27 mouse cellular contexts compared by ENCODE assay signal in the genomic region with DNA sequence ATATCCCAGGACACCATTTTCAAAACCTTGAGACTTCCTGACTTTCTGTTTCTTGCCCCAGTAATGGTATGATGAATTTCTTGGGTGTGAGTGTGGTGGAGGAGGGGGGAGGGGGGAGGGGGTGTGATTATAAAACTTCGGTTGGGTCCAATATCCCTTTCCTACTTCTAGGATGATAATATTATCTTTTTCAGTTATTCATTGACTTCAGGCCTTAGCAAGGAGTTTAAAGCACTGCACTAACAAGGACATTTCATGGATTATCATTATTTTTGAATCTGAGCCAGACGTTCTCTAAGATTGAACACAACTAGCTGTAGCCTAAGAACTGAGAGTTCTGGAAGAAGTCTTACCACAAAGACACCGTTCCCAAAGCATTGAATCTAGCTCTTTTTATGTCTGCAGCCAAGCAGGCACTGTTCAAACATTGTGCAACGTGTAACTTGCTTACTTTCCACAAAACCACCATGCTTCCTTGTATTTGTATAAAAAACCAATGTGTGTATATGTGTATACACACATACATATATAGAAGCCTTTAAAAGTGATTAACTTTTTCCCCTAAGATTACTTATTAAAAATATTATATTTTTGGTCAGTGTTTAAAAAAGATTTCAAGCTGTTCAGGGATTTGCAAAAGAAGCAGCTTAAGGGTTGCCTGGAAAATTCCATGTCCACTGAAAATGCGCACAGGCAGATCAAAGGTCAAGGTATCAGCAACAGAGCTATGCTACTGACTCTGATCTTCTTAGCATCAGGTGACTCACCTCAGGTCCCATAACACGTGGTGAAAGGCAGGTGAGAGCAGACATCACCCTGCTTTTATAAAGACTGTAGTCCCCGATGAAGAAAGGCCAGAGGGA. TPM values are rescaled to one million over a fixed set of nuclear protein-coding genes. Genes with fewer than 3 reads are reported as not detected.
DNase-seq lines count a peak whose midpoint lies in the region; ATAC-seq and TF ChIP-seq lines count a peak whose summit lies in the region.
"Had no signal": no experiment of that assay in that cellular context is flagged by ENCODE, and none has a peak within 500 bp of the region (broad histone marks: within the 10 kb centered on the region; RNA-seq: fewer than 3 reads in every experiment).

No protein-coding gene starts in this region.

- no peak overlapping the region for H3K4me3 ChIP-seq in liver, adult 2 months (ENCODE audit: insufficient read depth, low read depth, low read length)
- no peak overlapping the region for H3K4me3 ChIP-seq in intestine, embryonic 16.5 days (ENCODE audit: low read length)
- no peak overlapping the region for H3K4me3 ChIP-seq in stomach, embryonic 16.5 days (replicated peaks; ENCODE audit: low read length)
- H3K4me3 ChIP-seq: embryonic facial prominence, embryonic 13.5 days; heart, embryonic 10.5 days; heart, embryonic 15.5 days; hindbrain, embryonic 12.5 days; stomach, embryonic 15.5 days had no signal

- no peak overlapping the region for H3K9ac ChIP-seq in liver, adult 2 months (ENCODE audit: low read depth, low read length)
- no peak overlapping the region for H3K9ac ChIP-seq in intestine, embryonic 16.5 days (ENCODE audit: low read depth, low read length)
- H3K9ac ChIP-seq in stomach, embryonic 16.5 days (ENCODE audit: low read length), result no peak overlapping the region
- H3K9ac ChIP-seq: embryonic facial prominence, embryonic 13.5 days; forebrain, postnatal 0 days; heart, embryonic 15.5 days; hindbrain, embryonic 12.5 days; stomach, embryonic 15.5 days had no signal

- peak; percentile 93 for ATAC-seq in intestine, embryonic 16.5 days
- ATAC-seq in stomach, embryonic 16.5 days (ENCODE audit: insufficient read depth, low FRiP score), result peak; percentile 50; the same call in 1 of the 2 replicates
- ATAC-seq in erythroid progenitor cell, adult 5-6 weeks (replicated peaks; ENCODE audit: low FRiP score, poor library complexity, severe bottlenecking), result no peak
- ATAC-seq in granulocyte monocyte progenitor cell, adult 5-6 weeks (replicated peaks; ENCODE audit: poor library complexity, severe bottlenecking), result no peak
- ATAC-seq: forebrain, postnatal 0 days; hindbrain, postnatal 0 days had no signal

- DNase-seq in liver, adult 2 months (ENCODE audit: extremely low read depth, low read depth, low spot score), result peak; percentile 64
- DNase-seq in liver, result no peak
- peak; percentile 22 for DNase-seq in kidney, postnatal 10 days
- DNase-seq in ovary, postnatal 10 days (ENCODE audit: low spot score), result no peak
- DNase-seq: adrenal gland, postnatal 25 days; cerebellum, adult 11-12 months; cerebellum, adult 9-11 months; forebrain, postnatal 0 days; layer of hippocampus, postnatal 36 days; lung, adult 18-20 months; lung, postnatal 14 days; midbrain, embryonic 14.5 days; retina, postnatal 1 day; right cerebral cortex, postnatal 14 days; thymus, adult 18-20 months; thymus, postnatal 36 days had no signal

- WGBS in liver, adult 2 months, result 32% methylated on average over 7 of the region's 7 CpGs
- WGBS in intestine, embryonic 16.5 days, result 47% methylated on average over 7 of the region's 7 CpGs
- 53% methylated on average over 7 of the region's 7 CpGs for WGBS in stomach, embryonic 16.5 days

- H3K27me3 ChIP-seq in liver, adult 2 months (ENCODE audit: control insufficient read depth, insufficient read depth, low read length), result no peaks in the 10 kb centered on the region
- H3K27me3 ChIP-seq in intestine, embryonic 16.5 days (replicated peaks; ENCODE audit: control insufficient read depth, insufficient read depth, low read length), result no peaks in the 10 kb centered on the region
- no peaks in the 10 kb centered on the region for H3K27me3 ChIP-seq in stomach, embryonic 16.5 days (ENCODE audit: control insufficient read depth, insufficient read depth, low read length)
- H3K27me3 ChIP-seq: embryonic facial prominence, embryonic 13.5 days; heart, embryonic 15.5 days; hindbrain, embryonic 12.5 days; stomach, embryonic 15.5 days had no signal

- no peaks in the 10 kb centered on the region for H3K9me3 ChIP-seq in intestine, embryonic 16.5 days (ENCODE audit: control insufficient read depth, low read length)
- no peaks in the 10 kb centered on the region for H3K9me3 ChIP-seq in stomach, embryonic 16.5 days (replicated peaks; ENCODE audit: control insufficient read depth, low read length)
- H3K9me3 ChIP-seq: embryonic facial prominence, embryonic 13.5 days; heart, embryonic 10.5 days; heart, embryonic 15.5 days; hindbrain, embryonic 12.5 days; stomach, embryonic 15.5 days had no signal

- no peak for TF ChIP-seq CTCF in liver, adult 2 months (IDR thresholded peaks at IDR 0.05; ENCODE audit: low read depth, low read length)

- H3K27ac ChIP-seq in liver, adult 2 months (replicated peaks; ENCODE audit: insufficient read depth, low read depth, low read length), result no peak overlapping the region
- peak overlapping the region; percentile 69 for H3K27ac ChIP-seq in intestine, embryonic 16.5 days (ENCODE audit: low read length)
- H3K27ac ChIP-seq in stomach, embryonic 16.5 days (ENCODE audit: low read length), result no peak overlapping the region
- H3K27ac ChIP-seq: embryonic facial prominence, embryonic 13.5 days; heart, embryonic 10.5 days; heart, embryonic 15.5 days; hindbrain, embryonic 12.5 days; hindbrain, postnatal 0 days; stomach, embryonic 15.5 days had no signal

- no peak for TF ChIP-seq POLR2A in liver, adult 2 months (IDR thresholded peaks at IDR 0.05; ENCODE audit: extremely low read depth, insufficient read depth, low read length)

- H3K4me1 ChIP-seq in liver, adult 2 months (ENCODE audit: control insufficient read depth, insufficient read depth, low read length), result peaks cover 4% of the 10 kb centered on the region; the same call in 1 of the 2 replicates
- no peaks in the 10 kb centered on the region for H3K4me1 ChIP-seq in intestine, embryonic 16.5 days (ENCODE audit: control insufficient read depth, insufficient read depth, low read length)
- H3K4me1 ChIP-seq in stomach, embryonic 16.5 days (ENCODE audit: control insufficient read depth, insufficient read depth, low read length), result no peaks in the 10 kb centered on the region
- H3K4me1 ChIP-seq: embryonic facial prominence, embryonic 13.5 days; heart, embryonic 10.5 days; heart, embryonic 15.5 days; hindbrain, embryonic 12.5 days; stomach, embryonic 15.5 days had no signal

- no peaks in the 10 kb centered on the region for H3K36me3 ChIP-seq in liver, adult 2 months (ENCODE audit: control insufficient read depth, insufficient read depth, low read length)
- H3K36me3 ChIP-seq in intestine, embryonic 16.5 days (ENCODE audit: control insufficient read depth, insufficient read depth, low read length), result no peaks in the 10 kb centered on the region
- no peaks in the 10 kb centered on the region for H3K36me3 ChIP-seq in stomach, embryonic 16.5 days (ENCODE audit: control insufficient read depth, insufficient read depth, low read length)
- H3K36me3 ChIP-seq: embryonic facial prominence, embryonic 13.5 days; heart, embryonic 10.5 days; heart, embryonic 15.5 days; hindbrain, embryonic 12.5 days; stomach, embryonic 15.5 days had no signal

- H3K79me2 ChIP-seq in liver, adult 2 months (ENCODE audit: control insufficient read depth, insufficient read depth, low read length), result no peaks in the 10 kb centered on the region

- no peak overlapping the region for H3K4me2 ChIP-seq in intestine, embryonic 16.5 days (ENCODE audit: low read depth, low read length)
- H3K4me2 ChIP-seq in stomach, embryonic 16.5 days (ENCODE audit: low read depth, low read length), result no peak overlapping the region
- H3K4me2 ChIP-seq: embryonic facial prominence, embryonic 13.5 days; heart, embryonic 15.5 days; hindbrain, embryonic 12.5 days; liver, embryonic 11.5 days; stomach, embryonic 15.5 days had no signal

RNA-seq across cellular contexts. Expression of a gene that starts 22.1 kb away (rescaled TPM):
- total RNA-seq in liver, adult 2 months (2014; rRNA removed), result 11.1 and 11.2 TPM in 2 replicates
- polyA plus RNA-seq in liver, adult 2 months (2012; rRNA removed), result 4.4 and 6.4 TPM in 2 replicates
- 30.8 and 35.7 TPM in 2 replicates for polyA plus RNA-seq in intestine, embryonic 16.5 days (2015; fragmentation: Nextera tagmentation; extraction: Ambion mirVana)
- 20.3 and 21.4 TPM in 2 replicates for polyA plus RNA-seq in stomach, embryonic 16.5 days (2015; fragmentation: Nextera tagmentation; extraction: Ambion mirVana)
- total RNA-seq in erythroid progenitor cell, adult 5-6 weeks (2015; ENCODE audit: low replicate concordance), result 2.9 and 5.4 TPM in 2 replicates
- 2.5 and 3.0 TPM in 2 replicates for total RNA-seq in erythroid progenitor cell, adult 5-6 weeks (2017; ENCODE audit: low replicate concordance)
- 3.2 and 7.9 TPM in 2 replicates for total RNA-seq in granulocyte monocyte progenitor cell, adult 5-6 weeks (2014; fragmentation: Nextera tagmentation)
- 5.4 and 8.0 TPM in 2 replicates for total RNA-seq in granulocyte monocyte progenitor cell, adult 5-6 weeks (2017)

Comparison
In these comparisons a context has a peak if more than half of its experiments do, and no peak if none do; other contexts are left out.
1. DNase-seq: peak in liver, adult 2 months (single experiment) and kidney, postnatal 10 days (single experiment); none in liver (single experiment) and ovary, postnatal 10 days (single experiment).
2. ATAC-seq: peak in intestine, embryonic 16.5 days (single experiment) and stomach, embryonic 16.5 days (single experiment); none in erythroid progenitor cell, adult 5-6 weeks (single experiment) and granulocyte monocyte progenitor cell, adult 5-6 weeks (single experiment).